Mouse (Mus musculus): ENCODE measurements around the gene Ly6g6d. TPM values are rescaled to one million over a fixed set of nuclear protein-coding genes. Genes with fewer than 3 reads are reported as not detected.

The Ly6g6d gene
- polyA plus RNA-seq, 1 experiment, result 8.9 TPM

DNA sequence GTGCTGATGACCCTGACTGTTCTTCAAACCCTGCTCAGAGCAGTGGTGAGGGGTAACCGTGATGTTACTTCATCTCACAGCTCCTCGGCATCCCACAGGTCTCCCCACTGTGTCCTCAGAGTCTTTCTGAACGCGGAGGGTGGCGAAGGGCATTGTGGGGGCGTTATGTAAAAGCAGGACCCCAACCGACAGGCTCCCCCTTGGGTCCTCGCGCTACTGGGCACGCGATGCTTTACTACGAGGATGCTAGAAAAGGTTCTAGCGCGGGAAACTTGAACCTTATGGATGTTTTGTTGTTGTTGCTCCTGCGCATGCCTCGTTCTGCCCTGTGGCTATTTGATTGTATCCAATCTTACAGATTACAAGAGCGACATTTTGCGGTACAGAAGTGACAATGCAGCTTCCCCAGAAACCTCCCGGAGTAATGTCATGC lies 44.0 kb upstream of the Ly6g6d start, which contains the start of gene Csnk2b:
Csnk2b (minus strand) TSS at position 183 of the 433 bp plus-strand sequence.
- DNase-seq, result peak; percentile 67
- no peak for TF ChIP-seq POLR2A (IDR thresholded peaks at IDR 0.05; ENCODE audit: low read depth, low read length)
- TF ChIP-seq CTCF (conservative IDR thresholded peaks at IDR 0.05; ENCODE audit: insufficient read depth, insufficient read length, low read depth, low read length), result peak; percentile 15; the same call in 1 of the 2 replicates
- WGBS, result under 1% methylated on average over 19 of the region's 19 CpGs

DNA sequence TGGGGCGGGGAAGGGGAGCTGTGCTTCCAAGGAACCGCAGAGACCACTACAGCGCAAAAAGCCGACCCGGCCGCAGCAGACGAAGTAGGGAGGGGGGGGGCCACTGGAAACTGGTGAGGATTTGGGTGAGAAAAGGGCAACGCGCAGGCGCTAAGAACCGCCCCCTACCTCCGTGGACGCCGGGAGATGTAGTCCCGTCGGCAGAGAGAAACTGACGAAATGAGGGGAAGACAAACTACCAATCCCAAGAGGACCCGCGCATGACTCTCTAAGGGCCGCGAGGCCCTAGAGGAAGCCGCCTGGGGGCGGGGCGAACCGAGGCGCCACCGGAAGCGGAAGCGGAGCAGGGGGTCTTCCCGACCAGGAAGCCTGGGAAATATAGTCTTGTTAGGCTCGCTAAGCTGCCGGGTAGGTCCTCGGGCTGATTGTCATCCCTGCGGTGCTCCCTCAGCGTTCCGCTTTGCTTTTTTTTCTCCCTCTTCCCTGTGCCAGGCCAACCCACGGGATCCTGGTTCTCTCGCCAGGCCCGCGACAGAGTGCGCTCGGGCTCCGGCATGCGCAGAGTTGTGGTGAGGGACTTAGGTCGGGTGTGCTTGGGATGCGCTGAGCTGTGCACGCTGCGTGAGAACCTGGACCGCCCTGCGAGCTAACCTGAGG lies 43.4 kb upstream of the Ly6g6d start, which contains the start of gene Gpank1:
Gpank1 (plus strand) TSS at position 313 of the 657 bp plus-strand sequence.
- H3K27ac ChIP-seq (ENCODE audit: insufficient read depth, low read depth, low read length), result peak within 1 kb of the TSS; percentile 70
- H3K4me3 ChIP-seq (ENCODE audit: insufficient read depth, low read depth, low read length), result peak within 1 kb of the TSS; percentile 84
- no peaks in the 10 kb centered on the region for H3K27me3 ChIP-seq (replicated peaks; ENCODE audit: control insufficient read depth, insufficient read depth, low read length)
- TF ChIP-seq CTCF (conservative IDR thresholded peaks at IDR 0.05; ENCODE audit: insufficient read depth, insufficient read length, low read depth, low read length) (no peak), POLR2A (IDR thresholded peaks at IDR 0.05; ENCODE audit: low read depth, low read length) (peak; percentile 40)
- DNase-seq, result peak; percentile 99
- under 1% methylated on average over 50 of the region's 50 CpGs for WGBS
- peaks cover 15% of the 10 kb centered on the region; the same call in 1 of the 2 replicates for H3K4me1 ChIP-seq (ENCODE audit: control insufficient read depth, insufficient read depth, low read length)
- H3K36me3 ChIP-seq (ENCODE audit: control insufficient read depth, insufficient read depth, low read length), result peaks cover 3% of the 10 kb centered on the region; the same call in 1 of the 2 replicates

More for the DNA sequence above, 44.0 kb upstream of the Ly6g6d start, which contains the start of gene Csnk2b:
- H3K27me3 ChIP-seq (replicated peaks; ENCODE audit: control insufficient read depth, insufficient read depth, low read length), result no peaks in the 10 kb centered on the region
- peaks cover 18% of the 10 kb centered on the region; the same call in 1 of the 2 replicates for H3K4me1 ChIP-seq (ENCODE audit: control insufficient read depth, insufficient read depth, low read length)
- peak within 1 kb of the TSS; percentile 84 for H3K4me3 ChIP-seq (ENCODE audit: insufficient read depth, low read depth, low read length)
- peaks cover 3% of the 10 kb centered on the region; the same call in 1 of the 2 replicates for H3K36me3 ChIP-seq (ENCODE audit: control insufficient read depth, insufficient read depth, low read length)
- peak within 1 kb of the TSS; percentile 70 for H3K27ac ChIP-seq (ENCODE audit: insufficient read depth, low read depth, low read length)

DNA sequence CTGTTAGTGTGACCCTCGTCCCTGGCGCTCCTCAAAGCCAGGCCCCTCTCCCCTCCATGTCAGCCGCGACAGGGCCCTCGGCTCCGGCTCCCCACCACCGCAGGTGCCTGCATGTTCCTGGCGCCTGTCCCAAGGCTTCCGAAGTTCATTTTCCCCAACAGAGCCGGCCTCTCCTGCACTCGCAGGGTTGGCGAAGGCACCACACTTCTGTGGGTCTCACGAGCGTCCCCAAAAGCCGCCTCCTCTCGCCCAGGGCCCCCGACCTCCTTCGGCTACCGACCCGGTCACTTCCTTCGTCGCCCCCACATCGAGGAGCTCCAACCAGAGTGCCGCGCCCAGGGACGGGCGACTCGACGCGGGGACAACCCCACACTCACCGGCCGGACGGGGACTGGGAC lies 42.9 kb upstream of the Ly6g6d start:
- H3K27ac ChIP-seq (ENCODE audit: insufficient read depth, low read depth, low read length), result peak overlapping the region; percentile 64
- 1% methylated on average over 33 of the region's 33 CpGs for WGBS

DNA sequence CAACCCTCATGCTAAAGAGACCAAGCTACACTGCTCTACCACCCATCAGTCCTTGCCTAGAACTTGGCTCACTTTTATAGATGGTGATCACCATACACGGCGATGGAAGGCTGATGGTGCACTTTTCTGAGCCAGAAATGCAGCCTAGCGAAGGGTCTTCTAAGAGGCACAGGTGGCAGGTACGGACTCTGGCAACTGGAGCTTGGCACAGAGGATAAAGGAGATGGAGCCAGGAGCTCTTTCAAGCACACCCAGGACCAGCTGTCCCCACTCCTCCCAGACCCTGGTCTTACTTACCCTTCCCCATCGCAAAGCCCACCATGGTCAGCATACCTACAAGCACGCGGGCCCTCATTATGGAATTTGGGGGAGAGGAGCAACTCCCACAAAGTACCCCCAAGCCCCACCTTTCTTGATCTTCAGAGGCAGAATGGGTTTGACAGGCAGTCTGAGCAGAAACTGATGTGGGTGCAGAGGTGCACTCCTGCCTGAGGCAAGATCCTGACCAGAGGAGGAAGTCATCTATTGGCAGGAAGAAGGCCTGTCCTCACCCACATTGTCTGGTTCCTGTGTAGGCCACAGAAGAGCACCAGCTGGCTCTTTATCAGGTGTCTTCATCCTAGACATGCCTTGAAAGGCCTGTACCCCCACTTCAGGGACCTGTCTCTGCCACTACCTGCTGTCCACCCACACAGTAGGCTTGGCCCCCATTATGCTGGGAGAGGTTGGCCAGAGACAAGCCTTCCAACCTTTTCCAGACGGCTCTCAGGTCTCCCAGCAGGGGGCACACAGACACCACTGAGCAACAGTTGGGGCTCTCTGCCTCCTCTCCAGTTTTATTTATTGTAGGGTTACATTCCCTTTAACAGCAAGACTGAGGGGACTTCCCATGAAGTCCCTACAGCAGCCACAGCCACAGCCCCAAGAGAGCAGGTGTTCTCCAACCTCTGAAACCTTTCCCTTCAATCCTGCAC lies 37.5 kb upstream of the Ly6g6d start, which contains the start of gene Ly6g5b:
Ly6g5b (minus strand) TSS at position 383 of the 974 bp plus-strand sequence.
- no peaks in the 10 kb centered on the region for H3K27me3 ChIP-seq (replicated peaks; ENCODE audit: control insufficient read depth, insufficient read depth, low read length)
- H3K36me3 ChIP-seq (ENCODE audit: control insufficient read depth, insufficient read depth, low read length), result peaks cover 3% of the 10 kb centered on the region; the same call in 1 of the 2 replicates
- DNase-seq, result peak; percentile 45
- TF ChIP-seq CTCF (conservative IDR thresholded peaks at IDR 0.05; ENCODE audit: insufficient read depth, insufficient read length, low read depth, low read length), result peak; percentile 51
- TF ChIP-seq POLR2A (IDR thresholded peaks at IDR 0.05; ENCODE audit: low read depth, low read length), result no peak
- H3K4me1 ChIP-seq (ENCODE audit: control insufficient read depth, insufficient read depth, low read length), result peaks cover 3% of the 10 kb centered on the region; the same call in 1 of the 2 replicates
- no peak within 1 kb of the TSS for H3K27ac ChIP-seq (ENCODE audit: insufficient read depth, low read depth, low read length)
- 82% methylated on average over 8 of the region's 8 CpGs for WGBS
- no peak within 1 kb of the TSS for H3K4me3 ChIP-seq (ENCODE audit: insufficient read depth, low read depth, low read length)

More for the DNA sequence above, 42.9 kb upstream of the Ly6g6d start:
- Histone ChIP-seq H3K27me3 (replicated peaks; ENCODE audit: control insufficient read depth, insufficient read depth, low read length) (no peaks in the 10 kb centered on the region), H3K36me3 (ENCODE audit: control insufficient read depth, insufficient read depth, low read length) (peaks cover 3% of the 10 kb centered on the region; the same call in 1 of the 2 replicates), H3K4me1 (ENCODE audit: control insufficient read depth, insufficient read depth, low read length) (peaks cover 14% of the 10 kb centered on the region; the same call in 1 of the 2 replicates), H3K4me3 (ENCODE audit: insufficient read depth, low read depth, low read length) (peak overlapping the region; percentile 84)
- TF ChIP-seq POLR2A (IDR thresholded peaks at IDR 0.05; ENCODE audit: low read depth, low read length) (no peak), CTCF (conservative IDR thresholded peaks at IDR 0.05; ENCODE audit: insufficient read depth, insufficient read length, low read depth, low read length) (no peak)
- peak; percentile 66 for DNase-seq

DNA sequence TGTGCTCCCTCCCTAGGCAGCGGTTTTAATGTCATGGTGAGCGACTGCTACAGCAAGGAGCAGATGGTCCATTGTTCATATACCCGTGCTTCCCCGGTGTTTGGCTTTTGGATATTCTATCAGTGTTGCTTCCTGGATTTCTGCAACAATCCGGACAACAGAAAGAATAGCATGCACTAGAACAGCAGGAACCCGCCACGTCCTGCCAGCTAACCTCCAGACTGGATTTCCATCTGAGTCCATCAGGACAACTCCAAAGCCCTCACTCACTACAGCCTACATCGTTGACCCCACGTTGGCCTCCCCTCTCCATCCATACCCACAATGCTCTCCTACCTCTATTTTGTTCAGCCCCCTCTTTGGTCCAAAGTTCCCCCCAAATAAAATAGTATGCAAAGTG lies 33.9 kb upstream of the Ly6g6d start:
- Histone ChIP-seq H3K4me1 (ENCODE audit: control insufficient read depth, insufficient read depth, low read length) (no peaks in the 10 kb centered on the region), H3K4me3 (ENCODE audit: insufficient read depth, low read depth, low read length) (no peak overlapping the region), H3K27me3 (replicated peaks; ENCODE audit: control insufficient read depth, insufficient read depth, low read length) (no peaks in the 10 kb centered on the region), H3K36me3 (ENCODE audit: control insufficient read depth, insufficient read depth, low read length) (no peaks in the 10 kb centered on the region), H3K27ac (ENCODE audit: insufficient read depth, low read depth, low read length) (no peak overlapping the region)
- WGBS, result 72% methylated on average over 9 of the region's 9 CpGs
- no peak for TF ChIP-seq CTCF (conservative IDR thresholded peaks at IDR 0.05; ENCODE audit: insufficient read depth, insufficient read length, low read depth, low read length)
- TF ChIP-seq POLR2A (IDR thresholded peaks at IDR 0.05; ENCODE audit: low read depth, low read length), result no peak
- DNase-seq, result no peak

DNA sequence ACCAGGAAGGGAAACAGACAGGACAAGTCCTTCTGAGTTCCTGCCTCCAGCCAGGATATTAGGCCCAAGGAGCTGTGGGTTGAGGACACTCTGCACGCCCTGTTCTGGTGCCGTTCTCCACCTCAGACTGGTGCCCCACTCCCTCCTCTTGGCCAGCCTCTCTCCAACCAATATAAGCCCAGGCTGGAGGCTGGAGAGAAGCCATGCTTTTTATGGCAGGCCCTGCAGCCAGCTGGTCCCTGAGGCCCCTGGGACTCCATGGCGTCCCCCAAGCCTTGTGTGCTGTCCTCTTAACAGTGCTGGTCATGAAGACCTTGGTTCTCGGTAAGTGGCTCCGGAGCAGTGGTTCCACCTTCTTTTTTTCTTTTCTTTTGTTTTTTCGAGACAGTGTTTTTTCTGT lies 30.2 kb upstream of the Ly6g6d start, which contains the start of gene Ly6g5c:
Ly6g5c (plus strand) TSS at position 183 of the 400 bp plus-strand sequence.
- WGBS, result 83% methylated on average over 6 of the region's 6 CpGs
- TF ChIP-seq POLR2A (IDR thresholded peaks at IDR 0.05; ENCODE audit: low read depth, low read length), result no peak
- no peak for TF ChIP-seq CTCF (conservative IDR thresholded peaks at IDR 0.05; ENCODE audit: insufficient read depth, insufficient read length, low read depth, low read length)
- no peak for DNase-seq
- Histone ChIP-seq H3K36me3 (ENCODE audit: control insufficient read depth, insufficient read depth, low read length) (no peaks in the 10 kb centered on the region), H3K27me3 (replicated peaks; ENCODE audit: control insufficient read depth, insufficient read depth, low read length) (no peaks in the 10 kb centered on the region), H3K27ac (ENCODE audit: insufficient read depth, low read depth, low read length) (no peak within 1 kb of the TSS), H3K4me1 (ENCODE audit: control insufficient read depth, insufficient read depth, low read length) (peaks cover 4% of the 10 kb centered on the region; the same call in 1 of the 2 replicates), H3K4me3 (ENCODE audit: insufficient read depth, low read depth, low read length) (no peak within 1 kb of the TSS)

Data from kidney, adult 2 months (tissue).